ENCODE assay signal across 9 mouse cellular contexts in genomic region chr12:79936698-79937097, GRCm38 (mm10).
DNase-seq lines count a peak whose midpoint lies in the region; ATAC-seq and TF ChIP-seq lines count a peak whose summit lies in the region.
"Had no signal": no experiment of that assay in that cellular context is flagged by ENCODE, and none has a peak within 500 bp of the region (broad histone marks: within the 10 kb centered on the region; RNA-seq: fewer than 3 reads in every experiment).

No protein-coding gene starts in this region.

- H3K27me3 ChIP-seq in heart, adult 2 months (ENCODE audit: control insufficient read depth, insufficient read depth, low read length): no peaks in the 10 kb centered on the region
- H3K27me3 ChIP-seq in kidney, adult 2 months (replicated peaks; ENCODE audit: control insufficient read depth, insufficient read depth, low read length): no peaks in the 10 kb centered on the region
- no peaks in the 10 kb centered on the region for H3K27me3 ChIP-seq in neural tube, embryonic 14.5 days (ENCODE audit: control insufficient read depth, insufficient read depth, low read length)
- H3K27me3 ChIP-seq: CH12.LX had no signal

- H3K4me2 ChIP-seq in neural tube, embryonic 14.5 days (ENCODE audit: low read depth, low read length): no peak overlapping the region

- WGBS in heart, adult 2 months: 22% methylated on average over 5 of the region's 5 CpGs
- 48% methylated on average over 5 of the region's 5 CpGs for WGBS in kidney, adult 2 months
- 15% methylated on average over 5 of the region's 5 CpGs for WGBS in neural tube, embryonic 14.5 days

- no peaks in the 10 kb centered on the region for H3K79me2 ChIP-seq in heart, adult 2 months (replicated peaks; ENCODE audit: control insufficient read depth, insufficient read depth, low read length)

- no peaks in the 10 kb centered on the region for H3K9me3 ChIP-seq in neural tube, embryonic 14.5 days (ENCODE audit: control insufficient read depth, low read length)

- intact Hi-C loops in heart, adult 2 months (cut with DNase I): loop anchor here (2.0 kb wide), 2 partner anchors 32 to 124 kb away; no protein-coding TSS in a partner anchor

- ATAC-seq in neural tube, embryonic 14.5 days (ENCODE audit: low read depth): peak; percentile 51; the same call in 1 of the 2 replicates

- peak; percentile 33 for DNase-seq in kidney, adult 18-20 months
- no peak for DNase-seq in kidney, adult 11 months
- DNase-seq in heart, adult 2 months: peak; percentile 69 to 74
- peak; percentile 65 for DNase-seq in kidney, adult 2 months
- DNase-seq in cerebellum, postnatal 10 days: no peak
- DNase-seq in retina, postnatal 1 day: no peak
- no peak for DNase-seq in cerebellum, adult 9-11 months

- H3K27ac ChIP-seq in heart, adult 2 months: peak overlapping the region; percentile 98
- H3K27ac ChIP-seq in kidney, adult 2 months (ENCODE audit: insufficient read depth, low read depth, low read length): peak overlapping the region; percentile 92
- no peak overlapping the region; the same call in 1 of the 2 replicates for H3K27ac ChIP-seq in neural tube, embryonic 14.5 days (ENCODE audit: low read depth, low read length)

- peak; percentile 85 for TF ChIP-seq EP300 in heart, adult 2 months (IDR thresholded peaks at IDR 0.05; ENCODE audit: insufficient read depth, low read depth, low read length)

- H3K4me1 ChIP-seq in heart, adult 2 months (ENCODE audit: control insufficient read depth, insufficient read depth, low read length): peaks cover 20% of the 10 kb centered on the region
- peaks cover 4% of the 10 kb centered on the region; the same call in 1 of the 2 replicates for H3K4me1 ChIP-seq in kidney, adult 2 months (ENCODE audit: control insufficient read depth, insufficient read depth, low read length)
- H3K4me1 ChIP-seq in neural tube, embryonic 14.5 days (ENCODE audit: control insufficient read depth, insufficient read depth, low read length): no peaks in the 10 kb centered on the region

- no peak for TF ChIP-seq CTCF in heart, adult 2 months (IDR thresholded peaks at IDR 0.05)
- no peak for TF ChIP-seq CTCF in kidney, adult 2 months (conservative IDR thresholded peaks at IDR 0.05; ENCODE audit: insufficient read depth, insufficient read length, low read depth, low read length)

- H3K4me3 ChIP-seq in heart, adult 2 months: no peak overlapping the region
- H3K4me3 ChIP-seq in kidney, adult 2 months (ENCODE audit: insufficient read depth, low read depth, low read length): no peak overlapping the region
- no peak overlapping the region for H3K4me3 ChIP-seq in neural tube, embryonic 14.5 days (ENCODE audit: low read depth, low read length)

- H3K36me3 ChIP-seq in heart, adult 2 months (ENCODE audit: control insufficient read depth, insufficient read depth, low read length): peaks cover 10% of the 10 kb centered on the region
- no peaks in the 10 kb centered on the region for H3K36me3 ChIP-seq in kidney, adult 2 months (ENCODE audit: control insufficient read depth, insufficient read depth, low read length)
- no peaks in the 10 kb centered on the region for H3K36me3 ChIP-seq in neural tube, embryonic 14.5 days (ENCODE audit: control insufficient read depth, insufficient read depth, low read length)

- peak overlapping the region; percentile 4; the same call in 1 of the 2 replicates for H3K9ac ChIP-seq in heart, adult 2 months (ENCODE audit: low read depth, low read length)
- no peak overlapping the region for H3K9ac ChIP-seq in neural tube, embryonic 14.5 days (replicated peaks; ENCODE audit: low read depth, low read length)

- peak; percentile 53 for TF ChIP-seq POLR2A in heart, adult 2 months (IDR thresholded peaks at IDR 0.05; ENCODE audit: insufficient read depth, low read depth, low read length)
- no peak for TF ChIP-seq POLR2A in kidney, adult 2 months (IDR thresholded peaks at IDR 0.05; ENCODE audit: low read depth, low read length)

Comparison
In these comparisons a context has a peak if more than half of its experiments do, and no peak if none do; other contexts are left out.
1. DNase-seq: peak in kidney, adult 18-20 months (single experiment), heart, adult 2 months (2 of 2) and kidney, adult 2 months (single experiment); none in kidney, adult 11 months (single experiment), cerebellum, postnatal 10 days (0 of 2), retina, postnatal 1 day (single experiment) and cerebellum, adult 9-11 months (single experiment).